9 mouse cellular contexts compared by ENCODE assay signal in genomic region chr4:152296371-152296770, GRCm38 (mm10). TPM values are rescaled to one million over a fixed set of nuclear protein-coding genes. Genes with fewer than 3 reads are reported as not detected.
DNase-seq lines count a peak whose midpoint lies in the region; ATAC-seq and TF ChIP-seq lines count a peak whose summit lies in the region.
"Had no signal": no experiment of that assay in that cellular context is flagged by ENCODE, and none has a peak within 500 bp of the region (broad histone marks: within the 10 kb centered on the region; RNA-seq: fewer than 3 reads in every experiment).

No protein-coding gene starts in this region.

- DNase-seq in heart, postnatal 25 days (ENCODE audit: low spot score): no peak
- DNase-seq in CH12.LX (ENCODE audit: extremely low read depth): no peak
- no peak for DNase-seq in liver, embryonic 13.5 days
- no peak for DNase-seq in urinary bladder, postnatal 10 days (ENCODE audit: low spot score)
- no peak for DNase-seq in adrenal gland, postnatal 14 days
- no peak for DNase-seq in cerebellum, adult 11-12 months

- H3K9me3 ChIP-seq in heart, embryonic 13.5 days: no peaks in the 10 kb centered on the region
- H3K9me3 ChIP-seq in CH12.LX (replicated peaks; ENCODE audit: low read length): no peaks in the 10 kb centered on the region
- H3K9me3 ChIP-seq in forebrain, embryonic 13.5 days (replicated peaks): no peaks in the 10 kb centered on the region
- no peaks in the 10 kb centered on the region for H3K9me3 ChIP-seq in liver, embryonic 13.5 days (replicated peaks)

- TF ChIP-seq POLR2A in CH12.LX (IDR thresholded peaks at IDR 0.05; ENCODE audit: low read depth, low read length): no peak

- 12% methylated on average over 8 of the region's 8 CpGs for WGBS in heart, embryonic 13.5 days
- 19% methylated on average over 8 of the region's 8 CpGs for WGBS in forebrain, embryonic 13.5 days
- WGBS in liver, embryonic 13.5 days (ENCODE audit: insufficient replicate concordance): 2% methylated on average over 8 of the region's 8 CpGs

- H3K4me3 ChIP-seq in heart, embryonic 13.5 days: peak overlapping the region; percentile 80
- H3K4me3 ChIP-seq in CH12.LX (replicated peaks in 1 of 3; ENCODE audit: low read depth in 2 of 3, low read length in 2 of 3, poor library complexity in 1 of 3): peak overlapping the region; percentile 52 to 74 (median 63)
- H3K4me3 ChIP-seq in forebrain, embryonic 13.5 days: peak overlapping the region; percentile 96
- peak overlapping the region; percentile 85 for H3K4me3 ChIP-seq in liver, embryonic 13.5 days (replicated peaks)

- no peak for TF ChIP-seq RAD21 in CH12.LX (IDR thresholded peaks at IDR 0.05; ENCODE audit: low read depth, low read length)

- peaks cover 5% of the 10 kb centered on the region; the same call in 1 of the 2 replicates for H3K79me2 ChIP-seq in CH12.LX (replicated peaks; ENCODE audit: control insufficient read depth, extremely low read depth, insufficient read depth, poor library complexity, severe bottlenecking)

- peaks cover 21% of the 10 kb centered on the region for H3K36me3 ChIP-seq in heart, embryonic 13.5 days
- H3K36me3 ChIP-seq in CH12.LX (replicated peaks in 1 of 2; ENCODE audit: control insufficient read depth in 1 of 2, insufficient read depth in 1 of 2, low read length in 1 of 2): peaks cover 16 to 22% of the 10 kb centered on the region in 2 experiments
- H3K36me3 ChIP-seq in forebrain, embryonic 13.5 days (ENCODE audit: poor library complexity, severe bottlenecking): peaks cover 20% of the 10 kb centered on the region
- peaks cover 20% of the 10 kb centered on the region for H3K36me3 ChIP-seq in liver, embryonic 13.5 days

- H3K27ac ChIP-seq in heart, embryonic 13.5 days (replicated peaks): peak overlapping the region; percentile 82
- no peak overlapping the region for H3K27ac ChIP-seq in CH12.LX (ENCODE audit: insufficient read depth, low read depth)
- no peak overlapping the region for H3K27ac ChIP-seq in forebrain, embryonic 13.5 days
- H3K27ac ChIP-seq in liver, embryonic 13.5 days: peak overlapping the region; percentile 89

- no peak for ATAC-seq in heart, embryonic 13.5 days (ENCODE audit: extremely low read depth, insufficient number of reproducible peaks, low FRiP score, low TSS enrichment)
- ATAC-seq in forebrain, embryonic 13.5 days: no peak; the same call in 1 of the 2 replicates
- no peak for ATAC-seq in liver, embryonic 13.5 days (ENCODE audit: low read depth)

- intact Hi-C loops in heart, postnatal 25 days (cut with DNase I): loop anchor here (2.0 kb wide), 1 partner anchor 28 kb away; the partner anchor contains the start of gene Rpl22

- dilution Hi-C loops in CH12.LX (cut with MboI; ENCODE audit: extremely low pct_ligation_motif_present, extremely low pct_unique_long_range_greater_than_20kb, low sequenced_read_pairs): no loop called here

- H3K4me1 ChIP-seq in heart, embryonic 13.5 days: peaks cover 32% of the 10 kb centered on the region
- H3K4me1 ChIP-seq in CH12.LX (ENCODE audit: control insufficient read depth in 1 of 2, insufficient read depth in 2 of 2): peaks cover 11 to 48% of the 10 kb centered on the region in 2 experiments; a peak in 3 of 4 replicates
- peaks cover 36% of the 10 kb centered on the region for H3K4me1 ChIP-seq in forebrain, embryonic 13.5 days
- H3K4me1 ChIP-seq in liver, embryonic 13.5 days (replicated peaks): peaks cover 34% of the 10 kb centered on the region

- peak overlapping the region; percentile 80 for H3K9ac ChIP-seq in heart, embryonic 13.5 days
- H3K9ac ChIP-seq in CH12.LX (ENCODE audit: insufficient read depth, low read depth): peak overlapping the region; percentile 80
- peak overlapping the region; percentile 61 for H3K9ac ChIP-seq in forebrain, embryonic 13.5 days
- peak overlapping the region; percentile 76 for H3K9ac ChIP-seq in liver, embryonic 13.5 days

- no peak for TF ChIP-seq EP300 in CH12.LX (IDR thresholded peaks at IDR 0.05; ENCODE audit: low read length)

- peaks cover 28% of the 10 kb centered on the region for H3K27me3 ChIP-seq in heart, embryonic 13.5 days (replicated peaks)
- peaks cover 29% of the 10 kb centered on the region for H3K27me3 ChIP-seq in CH12.LX (replicated peaks)
- H3K27me3 ChIP-seq in forebrain, embryonic 13.5 days: peaks cover 47% of the 10 kb centered on the region
- peaks cover 29% of the 10 kb centered on the region for H3K27me3 ChIP-seq in liver, embryonic 13.5 days

- in situ Hi-C loops in CH12.LX (cut with MboI; ENCODE audit: low pct_ligation_motif_present, low pct_unique_long_range_greater_than_20kb, low sequenced_read_pairs): loop anchor here (25.0 kb wide), 1 partner anchor 1816 kb away; no protein-coding TSS in a partner anchor

- H3K4me2 ChIP-seq in heart, embryonic 13.5 days: peak overlapping the region; percentile 93
- peak overlapping the region; percentile 82 for H3K4me2 ChIP-seq in CH12.LX (ENCODE audit: insufficient read depth, low read depth, poor library complexity, severe bottlenecking)
- peak overlapping the region; percentile 75 for H3K4me2 ChIP-seq in forebrain, embryonic 13.5 days
- peak overlapping the region; percentile 79 for H3K4me2 ChIP-seq in liver, embryonic 13.5 days

- TF ChIP-seq CTCF in CH12.LX (conservative IDR thresholded peaks at IDR 0.05 in 1 of 2, IDR thresholded peaks at IDR 0.05 in 1 of 2; ENCODE audit: low read depth in 2 of 2, low read length in 2 of 2): no peak

TF ChIP-seq in CH12.LX, 34 proteins besides CTCF, POLR2A, EP300 and RAD21 (continues in another document):
- TF ChIP-seq TBP (conservative IDR thresholded peaks at IDR 0.05; ENCODE audit: low read depth, low read length) (no peak), PAX5 (IDR thresholded peaks at IDR 0.05; ENCODE audit: low read length) (no peak), JUN (IDR thresholded peaks at IDR 0.05; ENCODE audit: insufficient read depth, low read depth, low read length) (no peak), ZKSCAN1 (IDR thresholded peaks at IDR 0.05; ENCODE audit: borderline replicate concordance, low read depth, low read length) (no peak), SMC3 (IDR thresholded peaks at IDR 0.05; ENCODE audit: low read depth, low read length) (no peak), NRF1 (IDR thresholded peaks at IDR 0.05; ENCODE audit: low read depth, low read length) (no peak), MAZ (IDR thresholded peaks at IDR 0.05; ENCODE audit: low read depth, low read length) (no peak), JUND (conservative IDR thresholded peaks at IDR 0.05; ENCODE audit: low read depth, low read length) (no peak), ELF1 (IDR thresholded peaks at IDR 0.05; ENCODE audit: low read depth, low read length) (no peak), TCF12 (IDR thresholded peaks at IDR 0.05; ENCODE audit: low read depth, low read length) (no peak), KAT2A (IDR thresholded peaks at IDR 0.05; ENCODE audit: insufficient replicate concordance, low read length) (no peak), IRF4 (IDR thresholded peaks at IDR 0.05; ENCODE audit: low read depth, low read length) (no peak), ZNF384 (IDR thresholded peaks at IDR 0.05; ENCODE audit: low read depth, low read length) (no peak)

RNA-seq across cellular contexts. Expression of gene Icmt, which starts 0.7 kb away (rescaled TPM):
- polyA plus RNA-seq in heart, embryonic 13.5 days (2015; fragmentation: Nextera tagmentation; extraction: Ambion mirVana): 16.8 and 19.7 TPM in 2 replicates
- total RNA-seq in heart, postnatal 25 days (2021): 10 to 100 TPM; 25.2 to 26.7 TPM
- total RNA-seq in CH12.LX (2012; rRNA removed): 21.5 and 27.4 TPM in 2 replicates
- 17.8 and 18.5 TPM in 2 replicates for total RNA-seq in CH12.LX (2014; rRNA removed)
- polyA plus RNA-seq in CH12.LX (2012; ENCODE audit: insufficient read length, low read depth): 24.2 and 29.8 TPM in 2 replicates
- polyA plus RNA-seq in forebrain, embryonic 13.5 days (2015; fragmentation: Nextera tagmentation; extraction: Ambion mirVana): 13.4 and 16.8 TPM in 2 replicates
- polyA plus RNA-seq in liver, embryonic 13.5 days (2015; fragmentation: Nextera tagmentation; extraction: Ambion mirVana): 7.9 and 8.6 TPM in 2 replicates
- total RNA-seq in adrenal gland, postnatal 14 days (2021): 36.9 and 39.6 TPM in 2 replicates

RNA-seq across cellular contexts. Expression of gene Hes3, which starts 4.9 kb away (rescaled TPM):
- polyA plus RNA-seq in heart, embryonic 13.5 days (2015; fragmentation: Nextera tagmentation; extraction: Ambion mirVana): not detected in 2 replicates
- total RNA-seq in heart, postnatal 25 days (2021): not detected
- total RNA-seq in CH12.LX (2012; rRNA removed): 0.13 and 0.21 TPM in 2 replicates
- not detected in 2 replicates for total RNA-seq in CH12.LX (2014; rRNA removed)
- 0.17 TPM in 1 of 2 replicates, not detected in the other for polyA plus RNA-seq in CH12.LX (2012; ENCODE audit: insufficient read length, low read depth)
- not detected in 2 replicates for polyA plus RNA-seq in forebrain, embryonic 13.5 days (2015; fragmentation: Nextera tagmentation; extraction: Ambion mirVana)
- not detected in 2 replicates for polyA plus RNA-seq in liver, embryonic 13.5 days (2015; fragmentation: Nextera tagmentation; extraction: Ambion mirVana)
- not detected in 2 replicates for total RNA-seq in adrenal gland, postnatal 14 days (2021)
- total RNA-seq: neutrophil, adult 5-6 weeks had no signal

RNA-seq across cellular contexts. Expression of gene Gpr153, which starts 22.3 kb away (rescaled TPM):
- 9.2 and 9.6 TPM in 2 replicates for polyA plus RNA-seq in heart, embryonic 13.5 days (2015; fragmentation: Nextera tagmentation; extraction: Ambion mirVana)
- total RNA-seq in heart, postnatal 25 days (2021): 10 to 100 TPM; 14.3 to 14.9 TPM
- 0.21 and 0.30 TPM in 2 replicates for total RNA-seq in CH12.LX (2012; rRNA removed)
- 0.61 and 0.70 TPM in 2 replicates for total RNA-seq in CH12.LX (2014; rRNA removed)
- polyA plus RNA-seq in CH12.LX (2012; ENCODE audit: insufficient read length, low read depth): 1.4 and 1.8 TPM in 2 replicates
- polyA plus RNA-seq in forebrain, embryonic 13.5 days (2015; fragmentation: Nextera tagmentation; extraction: Ambion mirVana): 2.2 and 3.2 TPM in 2 replicates
- polyA plus RNA-seq in liver, embryonic 13.5 days (2015; fragmentation: Nextera tagmentation; extraction: Ambion mirVana): 0.81 and 0.82 TPM in 2 replicates
- total RNA-seq in adrenal gland, postnatal 14 days (2021): 7.2 and 7.5 TPM in 2 replicates

RNA-seq across cellular contexts. Expression of gene Rnf207, which starts 22.4 kb away (rescaled TPM):
- polyA plus RNA-seq in heart, embryonic 13.5 days (2015; fragmentation: Nextera tagmentation; extraction: Ambion mirVana): 71.2 and 73.2 TPM in 2 replicates
- total RNA-seq in heart, postnatal 25 days (2021): 10 to 100 TPM; 69.6 to 73.3 TPM
- total RNA-seq in CH12.LX (2012; rRNA removed) (0.21 and 0.51 TPM in 2 replicates), CH12.LX (2014; rRNA removed) (not detected in 2 replicates)
- polyA plus RNA-seq in CH12.LX (2012; ENCODE audit: insufficient read length, low read depth): not detected in 2 replicates
- polyA plus RNA-seq in forebrain, embryonic 13.5 days (2015; fragmentation: Nextera tagmentation; extraction: Ambion mirVana): 1.7 and 2.0 TPM in 2 replicates
- 0.27 and 0.31 TPM in 2 replicates for polyA plus RNA-seq in liver, embryonic 13.5 days (2015; fragmentation: Nextera tagmentation; extraction: Ambion mirVana)
- total RNA-seq in adrenal gland, postnatal 14 days (2021): 0.26 TPM in 1 of 2 replicates, not detected in the other
- total RNA-seq: neutrophil, adult 5-6 weeks had no signal

RNA-seq across cellular contexts. Expression of gene Rpl22, which starts 29.2 kb away (rescaled TPM):
- polyA plus RNA-seq in heart, embryonic 13.5 days (2015; fragmentation: Nextera tagmentation; extraction: Ambion mirVana): 226 and 250 TPM in 2 replicates
- total RNA-seq in heart, postnatal 25 days (2021): 100 to 1,000 TPM; 254 TPM
- total RNA-seq in CH12.LX (2012; rRNA removed) (1,590 and 1,720 TPM in 2 replicates), CH12.LX (2014; rRNA removed) (1,936 and 1,966 TPM in 2 replicates)
- 1,935 and 2,300 TPM in 2 replicates for polyA plus RNA-seq in CH12.LX (2012; ENCODE audit: insufficient read length, low read depth)
- 265 and 331 TPM in 2 replicates for polyA plus RNA-seq in forebrain, embryonic 13.5 days (2015; fragmentation: Nextera tagmentation; extraction: Ambion mirVana)
- polyA plus RNA-seq in liver, embryonic 13.5 days (2015; fragmentation: Nextera tagmentation; extraction: Ambion mirVana): 353 and 381 TPM in 2 replicates
- 493 and 564 TPM in 2 replicates for total RNA-seq in adrenal gland, postnatal 14 days (2021)

Comparison
In these comparisons a context has a peak if more than half of its experiments do, and no peak if none do; other contexts are left out.
1. H3K27ac ChIP-seq: peak in heart, embryonic 13.5 days (single experiment) and liver, embryonic 13.5 days (single experiment); none in CH12.LX (single experiment) and forebrain, embryonic 13.5 days (single experiment).
2. Peak in every context shown above with its lines, with median percentiles within 50 percentile points of each other: H3K4me2 ChIP-seq, H3K4me3 ChIP-seq and H3K9ac ChIP-seq.